Mouse (Mus musculus) ES-Bruce4 (cell line): ENCODE data around the gene Stk32b. TPM values are rescaled to one million over a fixed set of nuclear protein-coding genes. Genes with fewer than 3 reads are reported as not detected.

Experiments used
- H3K27ac ChIP-seq: 2 replicates; pipeline ENCODE4 v1.5.1; 2012; ENCODE audit warnings: low read length, inconsistent platforms; ENCODE audit not compliant: insufficient read depth
- H3K27me3 ChIP-seq: 2 replicates; pipeline ENCODE4 v1.6.1; 2012; ENCODE audit warnings: mild to moderate bottlenecking, low read length, inconsistent platforms; ENCODE audit not compliant: control insufficient read depth, poor library complexity, insufficient read depth, severe bottlenecking
- H3K36me3 ChIP-seq: 2 replicates; pipeline ENCODE4 v1.6.1; 2012; ENCODE audit warnings: inconsistent platforms, mild to moderate bottlenecking, low read length, moderate library complexity; ENCODE audit not compliant: control insufficient read depth, poor library complexity, insufficient read depth, severe bottlenecking
- H3K4me1 ChIP-seq: one replicate; pipeline ENCODE4 v1.8.1; 2011; ENCODE audit warnings: low read length; ENCODE audit not compliant: control insufficient read depth, insufficient read depth
- H3K4me3 ChIP-seq: 2 replicates; pipeline ENCODE4 v1.5.1; 2011; ENCODE audit warnings: low read depth, mild to moderate bottlenecking, low read length
- H3K9ac ChIP-seq: 2 replicates; pipeline ENCODE4 v1.6.1; 2012; ENCODE audit warnings: low read depth, mild to moderate bottlenecking, inconsistent platforms; ENCODE audit not compliant: poor library complexity, severe bottlenecking
- H3K9me3 ChIP-seq: replicated peaks from 2 replicates; pipeline ENCODE4 v1.6.1; 2012; ENCODE audit warnings: mild to moderate bottlenecking, low read length, inconsistent platforms; ENCODE audit not compliant: control insufficient read depth, poor library complexity, insufficient read depth, severe bottlenecking
- CTCF ChIP-seq: IDR thresholded peaks from one replicate; pipeline ENCODE4 v1.8.1; 2011; ENCODE audit warnings: low read depth, low read length
- EP300 ChIP-seq: IDR thresholded peaks from 2 replicates; pipeline ENCODE4 v1.6.1; 2011; ENCODE audit warnings: low read depth, low read length; ENCODE audit not compliant: insufficient read depth
- POLR2A ChIP-seq: IDR thresholded peaks from one replicate; pipeline ENCODE4 v1.8.1; 2011; ENCODE audit warnings: low read length; ENCODE audit not compliant: insufficient read depth
- polyA plus RNA-seq: library from polyadenylated mRNA; stranded (reverse); fragments of >200 nt; gene quantifications from 2 replicates; pipeline ENCODE4 v1.2.4, GENCODE M21; 2011; ENCODE audit warnings: low read depth; ENCODE audit not compliant: missing spikeins, insufficient read depth, insufficient read length

Gene Stk32b
- polyA plus RNA-seq, 1 experiment: 0.40 TPM

- Histone ChIP-seq H3K9me3 (peaks cover 10% of the 10 kb centered on the region), H3K36me3 (no peaks in the 10 kb centered on the region), H3K27me3 (no peaks in the 10 kb centered on the region), H3K4me1 (no peaks in the 10 kb centered on the region), H3K9ac (no peak overlapping the region), H3K27ac (no peak overlapping the region), H3K4me3 (no peak overlapping the region)
- no peak for TF ChIP-seq EP300
- TF ChIP-seq CTCF: no peak
- no peak for TF ChIP-seq POLR2A
Observed at GRCm38 (mm10) chr5:37695773-37696172, 21.2 kb downstream of the Stk32b start.

DNA sequence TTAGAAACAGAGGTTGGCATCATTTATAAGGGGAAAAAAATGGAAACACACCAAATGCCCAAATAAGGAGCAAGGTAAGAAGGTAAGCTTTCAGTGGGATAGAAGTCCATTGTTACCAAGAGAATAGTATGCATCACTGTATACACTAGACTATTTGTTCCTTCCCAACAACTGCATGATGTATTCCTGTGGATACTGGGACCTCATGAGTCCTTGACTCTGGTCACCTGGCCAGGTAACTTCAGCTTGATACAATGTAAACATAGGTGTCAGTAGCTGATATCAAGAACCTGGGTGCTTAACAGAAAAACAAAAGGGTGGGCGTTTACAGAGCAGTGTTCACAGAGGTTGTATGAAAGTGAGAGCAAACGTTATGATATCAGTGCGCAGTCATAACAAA is 24.2 kb downstream of the Stk32b start:
- no peaks in the 10 kb centered on the region for H3K36me3 ChIP-seq
- peaks cover 10% of the 10 kb centered on the region for H3K9me3 ChIP-seq
- H3K4me3 ChIP-seq: no peak overlapping the region
- no peak overlapping the region for H3K9ac ChIP-seq
- no peak overlapping the region for H3K27ac ChIP-seq
- H3K4me1 ChIP-seq: no peaks in the 10 kb centered on the region
- TF ChIP-seq POLR2A: no peak
- H3K27me3 ChIP-seq: no peaks in the 10 kb centered on the region

DNA sequence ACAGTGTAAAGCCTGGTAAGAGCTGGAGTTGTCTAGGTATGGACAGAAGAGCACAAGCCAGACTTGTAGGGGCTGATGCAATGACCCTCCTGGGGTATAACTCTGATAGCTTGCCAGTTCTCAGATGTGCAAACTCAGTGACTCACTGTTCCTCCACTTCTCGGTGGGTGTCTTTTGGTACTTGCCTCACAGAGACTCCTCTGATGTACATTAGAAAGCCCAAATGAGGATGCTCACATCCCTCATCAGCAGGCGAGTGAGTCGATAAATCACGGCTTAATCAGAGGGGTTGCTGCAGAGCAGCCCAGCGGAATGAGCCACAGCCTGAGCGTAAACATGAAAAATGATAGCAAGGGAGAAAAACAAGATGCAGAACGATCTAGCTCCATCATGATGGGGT is 46.2 kb downstream of the Stk32b start:
- no peaks in the 10 kb centered on the region for H3K27me3 ChIP-seq
- no peaks in the 10 kb centered on the region for H3K9me3 ChIP-seq
- H3K4me3 ChIP-seq: no peak overlapping the region
- H3K4me1 ChIP-seq: no peaks in the 10 kb centered on the region
- H3K9ac ChIP-seq: no peak overlapping the region
- no peak overlapping the region for H3K27ac ChIP-seq
- no peaks in the 10 kb centered on the region for H3K36me3 ChIP-seq
- TF ChIP-seq POLR2A: no peak

DNA sequence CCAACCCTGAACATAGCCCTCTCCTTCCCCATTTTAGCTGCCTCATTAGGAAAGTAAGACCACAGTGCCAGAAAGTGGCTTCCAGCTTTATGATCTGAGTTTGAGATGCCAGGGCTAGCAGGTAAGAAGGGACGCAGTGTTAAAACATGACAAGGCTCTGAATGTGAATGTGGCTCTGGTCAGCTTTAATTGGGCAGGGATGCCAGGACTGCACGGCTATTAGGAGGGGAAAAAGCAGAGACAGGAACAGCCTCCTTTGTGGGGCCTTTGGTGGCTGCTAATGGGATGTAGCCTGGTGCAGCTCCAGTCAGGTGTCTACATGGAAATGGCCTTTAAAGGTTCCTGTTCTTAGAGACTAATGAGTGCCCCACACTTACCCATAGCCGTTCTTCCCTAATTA is 52.0 kb downstream of the Stk32b start:
- Histone ChIP-seq H3K4me1 (no peaks in the 10 kb centered on the region), H3K4me3 (no peak overlapping the region), H3K27me3 (no peaks in the 10 kb centered on the region), H3K9me3 (no peaks in the 10 kb centered on the region), H3K9ac (no peak overlapping the region), H3K27ac (no peak overlapping the region), H3K36me3 (no peaks in the 10 kb centered on the region)
- TF ChIP-seq POLR2A (no peak), EP300 (no peak), CTCF (no peak)

GRCm38 (mm10) chr5:37659177-37659576 is 57.8 kb downstream of the Stk32b start:
- no peaks in the 10 kb centered on the region for H3K27me3 ChIP-seq
- no peak for TF ChIP-seq CTCF
- TF ChIP-seq POLR2A: no peak
- TF ChIP-seq EP300: no peak

DNA sequence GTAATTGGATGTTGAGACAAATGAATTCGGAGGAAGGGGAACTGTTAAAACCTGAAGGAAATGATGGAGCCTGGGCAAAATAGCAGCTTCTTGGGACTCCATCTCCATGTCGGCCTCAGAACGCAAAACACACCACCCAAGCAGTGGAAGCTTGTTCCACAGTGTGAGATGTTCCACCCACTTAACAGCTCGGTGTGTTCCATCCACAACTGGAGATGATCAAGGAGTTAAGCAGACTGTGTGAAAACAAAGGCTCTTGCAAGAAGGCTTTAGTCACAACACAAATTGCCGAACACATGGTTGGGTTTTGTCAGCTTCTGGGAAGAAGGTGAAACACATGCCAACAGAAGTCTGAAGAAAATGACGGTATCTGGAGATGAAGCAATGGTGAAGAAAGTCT is 59.2 kb downstream of the Stk32b start:
- Histone ChIP-seq H3K9ac (no peak overlapping the region), H3K27me3 (no peaks in the 10 kb centered on the region), H3K4me1 (no peaks in the 10 kb centered on the region), H3K4me3 (no peak overlapping the region), H3K36me3 (no peaks in the 10 kb centered on the region), H3K27ac (no peak overlapping the region), H3K9me3 (no peaks in the 10 kb centered on the region; the same call in 1 of the 2 replicates)
- TF ChIP-seq CTCF (no peak), POLR2A (no peak), EP300 (no peak)

More at GRCm38 (mm10) chr5:37659177-37659576, 57.8 kb downstream of the Stk32b start:
- Histone ChIP-seq H3K4me3 (no peak overlapping the region), H3K27ac (no peak overlapping the region), H3K4me1 (no peaks in the 10 kb centered on the region), H3K9ac (no peak overlapping the region), H3K36me3 (no peaks in the 10 kb centered on the region), H3K9me3 (no peaks in the 10 kb centered on the region; the same call in 1 of the 2 replicates)

- no peak overlapping the region for H3K4me3 ChIP-seq
- no peak overlapping the region for H3K27ac ChIP-seq
- no peaks in the 10 kb centered on the region for H3K27me3 ChIP-seq
- no peak for TF ChIP-seq POLR2A
- no peaks in the 10 kb centered on the region for H3K36me3 ChIP-seq
- no peaks in the 10 kb centered on the region for H3K4me1 ChIP-seq
- no peaks in the 10 kb centered on the region; the same call in 1 of the 2 replicates for H3K9me3 ChIP-seq
- H3K9ac ChIP-seq: no peak overlapping the region
Observed at GRCm38 (mm10) chr5:37655208-37655607, 61.8 kb downstream of the Stk32b start.
